Mouse (Mus musculus) limb, embryonic 14.5 days (tissue): Measurements from ENCODE around the gene Cacna2d3. TPM values are rescaled to one million over a fixed set of nuclear protein-coding genes. Genes with fewer than 3 reads are reported as not detected.
A peak's percentile ranks its signal among the peaks of the same experiment; 100 is the strongest.

Source experiments
- ATAC-seq: fragments of 200-750 bp; cut with Nextera tagmentation; 2 replicates; pipeline ENCODE4 v1.8.0; 2017; ENCODE audit warnings: low read depth, moderate number of reproducible peaks, moderate TSS enrichment; ENCODE audit not compliant: low FRiP score
- DNase-seq: peaks from one replicate; pipeline ENCODE4 v3.0.0-alpha.2; 2015; ENCODE audit warnings: low spot score
- H3K27ac ChIP-seq: fragments of 300-500 bp; sonication (generic); replicated peaks from 2 replicates; pipeline ENCODE4 v1.5.1; 2014; ENCODE audit warnings: low read depth, mild to moderate bottlenecking, low read length, moderate library complexity, mixed read lengths
- H3K27me3 ChIP-seq: fragments of 300-500 bp; sonication (generic); 2 replicates; pipeline ENCODE4 v1.6.1; 2014; ENCODE audit warnings: low read length, mixed read lengths; ENCODE audit not compliant: control insufficient read depth, insufficient read depth
- H3K36me3 ChIP-seq: fragments of 300-500 bp; sonication (generic); 2 replicates; pipeline ENCODE4 v1.6.1; 2014; ENCODE audit warnings: mild to moderate bottlenecking, low read length, moderate library complexity, mixed read lengths; ENCODE audit not compliant: control insufficient read depth, insufficient read depth
- H3K4me1 ChIP-seq: fragments of 300-500 bp; sonication (generic); 2 replicates; pipeline ENCODE4 v1.6.1; 2014; ENCODE audit warnings: antibody characterized with exemption, low read length, mixed read lengths; ENCODE audit not compliant: control insufficient read depth, insufficient read depth
- H3K4me2 ChIP-seq: fragments of 300-500 bp; sonication (generic); replicated peaks from 2 replicates; pipeline ENCODE4 v1.6.1; 2014; ENCODE audit warnings: low read depth, mild to moderate bottlenecking, low read length, moderate library complexity; ENCODE audit not compliant: severe bottlenecking
- H3K4me3 ChIP-seq: fragments of 300-500 bp; sonication (generic); replicated peaks from 2 replicates; pipeline ENCODE4 v1.5.1; 2014; ENCODE audit warnings: low read length
- H3K9ac ChIP-seq: fragments of 300-500 bp; sonication (generic); 2 replicates; pipeline ENCODE4 v1.6.1; 2014; ENCODE audit warnings: mild to moderate bottlenecking, low read depth, low read length, moderate library complexity; ENCODE audit not compliant: severe bottlenecking
- H3K9me3 ChIP-seq: fragments of 300-500 bp; sonication (generic); 2 replicates; pipeline ENCODE4 v1.6.1; 2016; ENCODE audit warnings: low read length; ENCODE audit not compliant: control insufficient read depth
- POLR2A ChIP-seq: fragments of 200-500 bp; IDR thresholded peaks from 2 replicates; pipeline ENCODE4 v1.8.0; 2012; ENCODE audit warnings: inconsistent platforms, mild to moderate bottlenecking, moderate library complexity, borderline replicate concordance; ENCODE audit not compliant: insufficient read depth, insufficient read length; ENCODE audit errors: extremely low read depth
- WGBS: fragments of 180-500 bp; shearing (Covaris S2); extraction: QIAGEN DNeasy Blood & Tissue Kit; methylation state at CpG from one replicate; pipeline ENCODE4 v1.1.7; 2014; 5-methylcytosine and 5-hydroxymethylcytosine counted together
- polyA plus RNA-seq, 2 experiments: library from polyadenylated mRNA; depleted of rRNA in 1 of 2; stranded (reverse) in 1 of 2; unstranded in 1 of 2; fragments of >200 nt; fragmentation: Nextera tagmentation in 1 of 2; extraction: Ambion mirVana in 1 of 2; gene quantifications; 2 replicates each; pipeline versions ENCODE4 v1.2.1 to v1.2.3; 2012 to 2014

Cacna2d3 gene
- polyA plus RNA-seq, 2 experiments = 4.9 to 6.3 TPM

GRCm38 (mm10) chr14:29278901-29279300 is 442.8 kb downstream of the Cacna2d3 start:
- 92% methylated on average over 1 of the region's 1 CpGs for WGBS

GRCm38 (mm10) chr14:29278401-29278800 is 443.3 kb downstream of the Cacna2d3 start:
- H3K9ac ChIP-seq = no peak overlapping the region
- no peaks in the 10 kb centered on the region for H3K36me3 ChIP-seq
- no peaks in the 10 kb centered on the region for H3K27me3 ChIP-seq
- no peak overlapping the region for H3K27ac ChIP-seq
- no peaks in the 10 kb centered on the region for H3K4me1 ChIP-seq
- no peaks in the 10 kb centered on the region for H3K9me3 ChIP-seq
- no peak for TF ChIP-seq POLR2A
- no peak for DNase-seq
- H3K4me2 ChIP-seq = no peak overlapping the region
- no peak for ATAC-seq
- 91% methylated on average over 2 of the region's 2 CpGs for WGBS
- no peak overlapping the region for H3K4me3 ChIP-seq

More at GRCm38 (mm10) chr14:29278901-29279300, 442.8 kb downstream of the Cacna2d3 start:
- Histone ChIP-seq H3K36me3 (no peaks in the 10 kb centered on the region), H3K27ac (no peak overlapping the region), H3K9ac (no peak overlapping the region), H3K4me3 (no peak overlapping the region), H3K27me3 (no peaks in the 10 kb centered on the region), H3K9me3 (no peaks in the 10 kb centered on the region), H3K4me2 (no peak overlapping the region), H3K4me1 (no peaks in the 10 kb centered on the region)
- TF ChIP-seq POLR2A = no peak
- ATAC-seq (no peak), DNase-seq (no peak)

GRCm38 (mm10) chr14:29277701-29278100 is 444.0 kb downstream of the Cacna2d3 start:
- no peaks in the 10 kb centered on the region for H3K36me3 ChIP-seq
- no peak overlapping the region for H3K4me3 ChIP-seq
- TF ChIP-seq POLR2A = no peak
- no peaks in the 10 kb centered on the region for H3K27me3 ChIP-seq
- WGBS = 57% methylated on average over 2 of the region's 2 CpGs
- no peak for ATAC-seq
- no peak overlapping the region for H3K4me2 ChIP-seq
- DNase-seq = peak; percentile 13
- no peak overlapping the region for H3K27ac ChIP-seq
- no peak overlapping the region for H3K9ac ChIP-seq
- H3K4me1 ChIP-seq = no peaks in the 10 kb centered on the region
- H3K9me3 ChIP-seq = no peaks in the 10 kb centered on the region

- H3K27ac ChIP-seq = no peak overlapping the region
- H3K36me3 ChIP-seq = no peaks in the 10 kb centered on the region
- H3K4me3 ChIP-seq = no peak overlapping the region
- H3K9ac ChIP-seq = no peak overlapping the region
- H3K27me3 ChIP-seq = no peaks in the 10 kb centered on the region
- H3K4me1 ChIP-seq = no peaks in the 10 kb centered on the region
- H3K4me2 ChIP-seq = no peak overlapping the region
- no peaks in the 10 kb centered on the region for H3K9me3 ChIP-seq
- DNase-seq (no peak), ATAC-seq (no peak)
- TF ChIP-seq POLR2A = no peak
These were observed 447.8 kb downstream of the Cacna2d3 start for GRCm38 (mm10) chr14:29273890-29274289.

- no peak for DNase-seq
- Histone ChIP-seq H3K4me3 (no peak overlapping the region), H3K4me1 (0 out of 2 replicates have a peak, but pooled peaks cover 3% of the 10 kb centered on the region), H3K27me3 (no peaks in the 10 kb centered on the region), H3K27ac (no peak overlapping the region), H3K9ac (no peak overlapping the region), H3K4me2 (no peak overlapping the region), H3K9me3 (no peaks in the 10 kb centered on the region), H3K36me3 (no peaks in the 10 kb centered on the region)
- ATAC-seq = no peak
- no peak for TF ChIP-seq POLR2A
- 73% methylated on average over 5 of the region's 5 CpGs for WGBS
These were observed 451.1 kb downstream of the Cacna2d3 start for GRCm38 (mm10) chr14:29270541-29270940.

GRCm38 (mm10) chr14:29269816-29270215 is 451.8 kb downstream of the Cacna2d3 start:
- Histone ChIP-seq H3K4me1 (0 out of 2 replicates have a peak, but pooled peaks cover 3% of the 10 kb centered on the region), H3K4me2 (no peak overlapping the region), H3K9ac (no peak overlapping the region), H3K4me3 (no peak overlapping the region), H3K27me3 (no peaks in the 10 kb centered on the region), H3K27ac (no peak overlapping the region), H3K9me3 (no peaks in the 10 kb centered on the region), H3K36me3 (no peaks in the 10 kb centered on the region)
- no peak for ATAC-seq
- TF ChIP-seq POLR2A = no peak
- DNase-seq = no peak
- 73% methylated on average over 2 of the region's 2 CpGs for WGBS
